Mouse (Mus musculus) layer of hippocampus, postnatal 25 days (tissue): ENCODE measurements around the gene Gm44579. TPM values are rescaled to one million over a fixed set of nuclear protein-coding genes. Genes with fewer than 3 reads are reported as not detected.

ENCODE experiments used
- DNase-seq, 2 experiments: peaks; one replicate each; pipeline ENCODE4 v3.0.0; 2022; ENCODE audit warnings: mixed read lengths in 2 of 2, low spot score in 1 of 2; ENCODE audit errors: extremely low spot score in 1 of 2
- total RNA-seq, 2 experiments: library from RNA; stranded (reverse); gene quantifications; 2 replicates each; pipeline ENCODE4 v1.2.3; 2021

Gm44579 gene
- under 1 TPM in 1 of 2 experiments, not detected in 1; 0.15 TPM for total RNA-seq

DNA sequence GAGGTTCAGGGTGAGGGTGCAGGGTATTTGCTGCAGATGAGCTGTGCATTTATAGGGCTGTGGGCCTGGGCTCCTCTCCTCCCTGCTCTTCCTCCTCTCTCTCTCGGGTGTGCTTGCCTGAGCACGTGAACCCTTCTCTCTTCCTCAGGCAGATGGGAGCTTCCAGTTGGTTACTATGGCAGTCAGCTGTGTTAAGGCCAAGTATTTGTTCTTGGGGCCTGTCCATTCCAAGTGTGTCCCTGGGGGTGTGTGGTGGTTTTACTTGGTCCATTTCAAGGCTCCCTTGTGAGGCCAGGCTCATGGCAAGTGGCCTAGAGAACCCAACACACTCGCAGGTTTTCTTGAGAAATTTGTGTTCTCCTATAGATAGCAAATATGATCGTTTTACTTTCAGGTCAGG lies at the start of gene Gm44579, which contains the start of gene Olfr287:
Gene Gm44579 (minus strand): TSS at position 101 of the 400 bp plus-strand sequence.
Gene Olfr287 (minus strand): TSS at position 180 of the 400 bp plus-strand sequence.
- no peak for DNase-seq

- no peak for DNase-seq
These were observed 37.0 kb upstream of the Gm44579 start for GRCm38 (mm10) chr15:98257776-98258175.

DNA sequence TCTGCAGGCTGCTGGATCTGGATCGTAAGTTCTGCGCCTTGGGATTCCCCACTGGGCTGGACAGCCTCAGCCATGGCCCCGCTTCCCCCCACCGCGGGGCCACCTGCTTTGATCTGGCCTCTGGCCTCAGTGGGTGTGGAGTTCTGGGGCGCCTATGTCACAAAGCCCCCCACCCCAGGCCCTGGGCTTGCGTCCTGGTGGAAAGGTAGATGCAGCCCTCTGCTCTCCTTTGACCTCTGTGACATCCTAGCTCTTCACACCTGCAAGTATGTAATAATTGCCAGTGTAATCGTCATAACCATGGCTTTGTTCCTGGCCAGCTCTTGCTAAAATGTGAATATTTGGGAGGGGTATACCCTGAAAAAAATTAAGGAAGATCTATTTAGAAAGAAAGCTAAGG lies 36.4 kb upstream of the Gm44579 start, which contains the start of gene H1fnt:
Gene H1fnt (minus strand): TSS at position 101 of the 400 bp plus-strand sequence.
- no peak for DNase-seq

- DNase-seq: no peak
These were observed 35.5 kb upstream of the Gm44579 start for GRCm38 (mm10) chr15:98256271-98256670.

- no peak for DNase-seq
These were observed 14.7 kb upstream of the Gm44579 start for GRCm38 (mm10) chr15:98235442-98235841.

DNA sequence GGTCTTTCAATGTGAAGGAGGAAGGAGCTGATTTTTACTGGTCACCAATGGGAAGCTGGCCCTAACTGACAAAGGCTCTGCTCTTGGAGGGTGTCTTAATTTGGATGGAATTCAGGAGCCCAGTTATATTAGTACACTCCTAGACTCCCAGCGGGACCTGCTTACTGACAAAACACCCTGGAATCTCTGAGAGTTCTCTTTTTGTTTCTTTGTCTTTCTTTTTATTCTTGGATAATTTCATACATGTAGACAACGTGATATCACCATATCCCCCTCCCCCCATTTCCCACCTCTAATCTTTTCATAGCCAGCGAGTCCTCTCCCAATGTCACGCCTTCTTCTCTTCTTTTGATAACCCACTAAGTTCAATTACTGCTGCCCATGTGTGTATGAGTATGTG lies 13.6 kb upstream of the Gm44579 start, which contains the start of gene Olfr286:
Gene Olfr286 (minus strand): TSS at position 101 of the 400 bp plus-strand sequence.
- no peak for DNase-seq

GRCm38 (mm10) chr15:98226096-98226495 lies 5.3 kb upstream of the Gm44579 start:
- no peak for DNase-seq

DNA sequence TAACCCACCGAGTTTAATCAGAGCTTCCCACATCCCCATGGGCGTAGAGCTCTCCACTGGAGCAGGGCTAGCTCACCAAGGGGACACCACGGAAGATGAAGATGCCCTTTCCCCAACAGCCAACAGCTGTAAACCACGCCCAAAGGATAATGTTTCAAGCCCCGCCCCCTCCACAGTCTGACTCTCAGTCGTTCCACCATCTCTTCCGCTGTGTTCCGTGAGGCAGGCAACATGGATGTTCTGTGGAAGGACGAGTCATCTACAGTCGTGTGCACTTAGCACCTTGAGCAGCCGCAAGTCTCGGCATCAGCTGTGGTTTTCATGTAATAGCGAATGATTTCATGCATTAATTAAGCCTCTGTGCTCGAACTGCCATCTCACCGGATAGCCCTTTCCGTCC lies 4.8 kb upstream of the Gm44579 start:
- DNase-seq: no peak

DNA sequence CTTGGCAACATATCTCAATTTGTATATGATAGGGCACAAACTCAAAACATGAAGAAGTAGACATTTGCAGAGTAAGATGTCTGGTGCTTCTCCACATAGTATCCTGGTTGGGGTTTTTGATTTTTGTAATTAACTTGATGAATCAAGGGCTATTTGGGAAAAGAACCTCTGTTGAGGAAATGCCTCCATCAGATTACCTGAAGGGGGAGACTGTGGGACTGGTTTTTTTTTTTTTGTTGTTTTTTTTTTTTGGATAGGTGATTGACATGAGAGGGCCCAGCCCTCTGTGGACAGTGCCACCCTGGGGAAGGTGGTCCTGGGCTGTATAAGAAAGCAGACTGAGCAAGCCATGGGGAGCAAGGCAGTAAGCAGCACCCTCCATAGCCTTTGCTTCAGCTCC lies 1.6 kb upstream of the Gm44579 start:
- DNase-seq: no peak

- no peak for DNase-seq
These were observed 6.6 kb downstream of the Gm44579 start for GRCm38 (mm10) chr15:98214130-98214529.

DNA sequence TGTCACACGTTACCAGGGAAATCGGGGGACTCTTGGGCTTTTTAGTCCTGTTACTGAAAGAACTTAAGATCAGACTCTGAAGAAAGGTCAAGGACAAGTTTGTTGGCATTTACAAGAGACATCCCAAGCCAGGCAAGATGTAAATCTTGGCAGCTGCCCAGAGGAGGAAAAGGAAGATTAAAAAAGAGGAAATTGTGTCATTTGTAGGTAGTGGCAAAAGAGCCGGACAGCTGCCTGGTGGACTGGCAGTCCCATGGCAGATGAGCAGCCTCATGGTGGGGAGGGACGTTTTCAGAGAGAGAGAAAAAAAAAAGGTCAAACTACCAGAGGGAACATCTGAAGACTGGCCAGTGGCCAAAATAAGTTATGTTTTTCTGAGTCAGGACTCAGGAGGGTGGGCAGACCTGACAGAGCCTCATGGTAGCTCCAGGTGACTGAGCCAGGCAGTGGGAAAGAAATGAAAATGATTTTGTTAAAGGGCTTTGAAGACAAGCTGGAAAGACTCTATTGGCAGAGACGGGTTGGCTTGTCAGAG lies 7.4 kb downstream of the Gm44579 start:
- DNase-seq: no peak

DNA sequence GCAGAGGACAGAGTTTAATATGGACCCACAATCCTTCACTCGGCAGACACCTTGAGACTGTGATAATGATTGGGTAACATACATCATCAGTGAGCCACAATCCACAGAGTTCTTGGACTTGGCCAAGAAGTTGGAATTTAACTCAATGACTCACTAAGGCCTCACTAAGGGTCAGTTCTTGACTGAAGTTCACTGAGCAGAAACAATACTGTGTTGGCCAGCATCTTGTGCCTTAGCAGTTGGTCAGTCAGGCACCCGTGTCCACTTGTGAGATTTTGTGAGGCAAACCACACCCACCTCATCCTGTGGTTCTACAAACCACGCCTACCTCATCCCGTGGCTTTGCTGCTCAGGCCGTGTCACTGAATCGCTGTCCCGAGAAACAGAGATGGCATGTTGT lies 11.1 kb downstream of the Gm44579 start:
- DNase-seq: no peak

DNA sequence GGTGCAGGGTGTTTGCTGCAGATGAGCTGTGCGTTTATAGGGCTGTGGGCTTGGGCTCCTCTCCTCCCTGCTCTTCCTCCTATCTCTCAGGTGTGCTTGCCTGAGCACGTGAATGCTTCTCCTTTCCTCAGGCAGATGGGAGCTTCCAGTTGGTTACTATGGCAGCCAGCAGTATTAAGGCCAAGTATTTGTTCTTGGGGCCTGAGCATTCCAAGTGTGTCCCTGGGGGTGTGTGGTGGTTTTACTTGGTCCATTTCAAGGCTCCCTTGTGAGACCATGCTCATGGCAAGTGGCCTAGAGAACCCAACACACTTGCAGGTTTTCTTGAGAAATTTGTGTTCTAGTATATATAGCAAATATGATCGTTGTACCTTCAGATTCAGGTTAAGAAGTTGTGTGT lies 25.3 kb downstream of the Gm44579 start, which contains the start of gene Olfr288:
Gene Olfr288 (minus strand): TSS at position 101 of the 400 bp plus-strand sequence.
- DNase-seq: no peak

- no peak for DNase-seq
These were observed 36.3 kb downstream of the Gm44579 start for GRCm38 (mm10) chr15:98184456-98184855.

DNA sequence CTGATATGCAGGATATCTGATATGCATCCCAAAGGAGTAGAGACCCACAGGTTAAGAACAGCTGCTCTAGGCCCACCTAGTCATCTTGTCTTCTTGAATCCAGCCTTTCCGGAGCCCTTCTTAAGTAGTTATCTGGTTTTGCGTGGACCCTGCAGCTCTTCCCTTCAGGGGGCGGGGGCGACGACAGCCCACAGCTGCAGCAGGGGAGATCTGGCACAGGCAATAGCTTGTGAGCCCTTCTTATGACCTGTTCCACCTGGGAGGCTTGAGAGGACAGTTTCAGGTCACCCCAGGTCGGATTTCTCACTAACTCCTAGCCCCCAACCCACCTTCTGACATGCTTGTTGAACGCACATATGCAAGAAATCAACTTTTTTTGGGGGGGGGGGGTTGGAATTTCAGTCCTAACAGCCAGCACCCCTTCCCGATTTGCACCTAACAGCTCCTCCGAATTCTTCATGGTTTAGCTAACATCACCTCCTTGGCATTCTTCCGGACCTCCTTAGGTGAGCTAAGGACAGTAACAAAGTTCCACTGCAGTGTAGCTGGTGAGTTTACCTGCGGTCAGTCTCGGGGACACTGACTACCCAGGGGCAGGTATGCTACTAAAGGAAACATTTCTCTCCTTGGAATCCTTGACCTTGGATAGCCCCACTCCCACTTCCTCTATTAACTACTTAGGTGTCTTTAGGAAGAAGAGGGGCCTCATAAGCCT lies 38.8 kb downstream of the Gm44579 start:
- no peak for DNase-seq

DNA sequence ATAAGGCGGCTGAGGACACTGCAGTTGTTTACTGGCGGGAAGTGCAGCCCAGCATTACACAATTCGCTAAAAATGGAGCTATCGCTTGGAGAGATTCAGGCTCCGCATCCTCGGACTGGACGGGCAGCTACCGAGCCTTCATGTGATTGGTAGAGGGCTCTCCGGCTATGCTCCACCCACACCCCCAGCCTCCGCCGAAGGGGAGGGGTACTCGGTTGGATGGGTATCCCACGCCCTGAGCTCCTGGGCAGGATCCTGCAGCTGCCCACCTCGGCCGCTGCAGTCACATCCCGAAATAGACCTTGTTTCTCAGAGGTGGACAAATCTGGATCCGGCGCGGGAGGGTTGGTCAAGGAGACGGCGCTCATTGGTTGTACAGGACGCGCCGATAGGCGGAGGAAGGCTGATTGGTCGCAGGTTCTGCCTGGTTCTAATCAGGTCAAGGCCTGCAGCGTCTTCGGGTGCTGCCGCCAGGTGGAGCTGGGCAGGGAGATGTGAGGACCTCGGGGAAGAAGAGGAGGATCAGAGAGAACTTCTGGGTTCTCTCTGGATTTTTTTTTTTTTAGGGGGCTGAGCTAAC lies 39.6 kb downstream of the Gm44579 start:
- peak; percentile 75 for DNase-seq

GRCm38 (mm10) chr15:98180567-98181131 lies 40.1 kb downstream of the Gm44579 start:
- no peak for DNase-seq

- no peak for DNase-seq
These were observed 43.5 kb downstream of the Gm44579 start for GRCm38 (mm10) chr15:98177320-98177719.

DNA sequence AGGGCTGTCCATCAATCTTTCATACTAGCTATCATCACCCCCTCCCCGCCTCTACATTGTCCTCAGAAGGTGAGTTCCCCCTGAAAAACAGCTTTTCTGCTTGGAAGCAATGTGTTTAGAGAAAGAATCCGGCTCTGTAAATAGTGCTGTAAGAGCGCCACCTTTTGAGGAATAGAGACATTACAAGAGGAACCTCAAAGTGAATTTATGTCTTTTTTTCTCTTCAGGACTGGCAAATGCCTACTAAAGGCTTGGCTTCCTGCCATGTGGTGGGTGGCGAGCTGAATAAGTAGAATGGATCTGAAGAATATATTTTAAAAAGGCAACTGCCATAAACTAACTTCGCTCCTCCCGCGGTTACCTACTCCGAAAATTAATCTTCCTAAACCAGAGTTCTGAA lies 47.0 kb downstream of the Gm44579 start:
- DNase-seq: peak; percentile 30 to 65

DNA sequence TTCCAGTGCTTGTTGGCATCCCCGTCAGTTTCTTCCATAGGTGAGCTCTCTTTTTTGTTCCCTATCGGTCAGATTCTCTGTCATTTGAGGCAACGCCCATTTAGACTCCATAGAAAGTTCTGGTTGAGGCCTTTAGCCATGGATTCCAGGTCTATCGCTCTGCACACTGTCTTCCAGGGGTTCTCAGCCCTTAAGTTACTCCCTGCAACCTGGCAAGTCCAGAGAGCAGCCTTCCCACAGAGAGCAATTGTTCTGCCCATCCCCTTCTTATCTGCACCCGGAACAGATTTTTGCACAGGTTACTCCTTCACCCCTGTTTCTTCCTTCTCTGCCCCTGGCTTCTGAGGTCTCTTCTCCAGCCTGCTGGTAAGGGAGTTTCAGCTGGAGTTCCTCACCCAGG lies 48.7 kb downstream of the Gm44579 start:
- no peak for DNase-seq

GRCm38 (mm10) chr15:98170917-98171316 lies 49.9 kb downstream of the Gm44579 start:
- no peak for DNase-seq
